Mouse (Mus musculus) cerebellum, adult 11 months (tissue): ENCODE results near the gene Cd209f.
"Not testable (repeated sequence)": the region's sequence is repeated elsewhere in the genome, so short reads cannot be mapped to it uniquely, and the experiment has no call there.

Experiments
- DNase-seq: peaks from one replicate; pipeline ENCODE4 v3.0.0; 2022

Cd209f gene

GRCm38 (mm10) chr8:4105735-4106134 is at the start of gene Cd209f:
TSS of gene Cd209f (minus strand) at chr8:4105835.
- not testable (repeated sequence) for DNase-seq

- DNase-seq, result no peak
Observed at GRCm38 (mm10) chr8:4154878-4155277, 49.2 kb upstream of the Cd209f start.

- no peak for DNase-seq
Observed at GRCm38 (mm10) chr8:4147272-4147671, 41.6 kb upstream of the Cd209f start.

- no peak for DNase-seq
Observed at GRCm38 (mm10) chr8:4141721-4142120, 36.1 kb upstream of the Cd209f start.

GRCm38 (mm10) chr8:4139660-4140646 is 34.3 kb upstream of the Cd209f start:
- DNase-seq, result peak; percentile 63

GRCm38 (mm10) chr8:4133798-4134197 is 28.2 kb upstream of the Cd209f start, which contains the start of gene Cd209g:
TSS of gene Cd209g (plus strand) at chr8:4134098.
- no peak for DNase-seq

- DNase-seq, result not testable (repeated sequence)
Observed at GRCm38 (mm10) chr8:4088514-4088913, 17.1 kb downstream of the Cd209f start.

- not testable (repeated sequence) for DNase-seq
Observed at GRCm38 (mm10) chr8:4087180-4087722, 18.4 kb downstream of the Cd209f start.
